Mouse (Mus musculus) midbrain, embryonic 14.5 days (tissue): ENCODE data around the gene Scube3. TPM values are rescaled to one million over a fixed set of nuclear protein-coding genes. Genes with fewer than 3 reads are reported as not detected.
"Not testable (repeated sequence)": the region's sequence is repeated elsewhere in the genome, so short reads cannot be mapped to it uniquely, and the experiment has no call there.

Experiments used
- ATAC-seq: fragments of 200-750 bp; cut with Nextera tagmentation; 2 replicates; pipeline ENCODE4 v1.8.0; 2017; ENCODE audit warnings: moderate number of reproducible peaks, moderate library complexity; ENCODE audit not compliant: low FRiP score, low TSS enrichment
- DNase-seq: peaks from one replicate; pipeline ENCODE4 v3.0.0-alpha.2; 2015
- H3K27ac ChIP-seq: fragments of 300-500 bp; sonication (generic); replicated peaks from 2 replicates; pipeline ENCODE4 v1.5.1; 2014; ENCODE audit warnings: mild to moderate bottlenecking, low read depth, low read length, moderate library complexity
- H3K27me3 ChIP-seq: fragments of 300-500 bp; sonication (generic); 2 replicates; pipeline ENCODE4 v1.6.1; 2014; ENCODE audit warnings: low read length, control low read depth, mixed read lengths; ENCODE audit not compliant: control insufficient read depth, insufficient read depth
- H3K36me3 ChIP-seq: fragments of 300-500 bp; sonication (generic); 2 replicates; pipeline ENCODE4 v1.6.1; 2014; ENCODE audit warnings: low read length, control low read depth; ENCODE audit not compliant: control insufficient read depth, insufficient read depth
- H3K4me1 ChIP-seq: fragments of 300-500 bp; sonication (generic); 2 replicates; pipeline ENCODE4 v1.6.1; 2014; ENCODE audit warnings: mild to moderate bottlenecking, antibody characterized with exemption, low read length, control low read depth; ENCODE audit not compliant: control insufficient read depth, insufficient read depth
- H3K4me2 ChIP-seq: fragments of 300-500 bp; sonication (generic); 2 replicates; pipeline ENCODE4 v1.6.1; 2014; ENCODE audit warnings: mild to moderate bottlenecking, low read length, moderate library complexity
- H3K4me3 ChIP-seq: fragments of 300-500 bp; sonication (generic); replicated peaks from 2 replicates; pipeline ENCODE4 v1.5.1; 2014; ENCODE audit warnings: low read depth, low read length
- H3K9ac ChIP-seq: fragments of 300-500 bp; sonication (generic); replicated peaks from 2 replicates; pipeline ENCODE4 v1.6.1; 2014; ENCODE audit warnings: mild to moderate bottlenecking, low read length, moderate library complexity
- H3K9me3 ChIP-seq: fragments of 300-500 bp; sonication (generic); 2 replicates; pipeline ENCODE4 v1.6.1; 2016; ENCODE audit warnings: low read length, control low read depth, mixed read lengths; ENCODE audit not compliant: control insufficient read depth
- WGBS: fragments of 180-500 bp; shearing (Covaris S2); extraction: QIAGEN DNeasy Blood & Tissue Kit; methylation state at CpG from one replicate; pipeline ENCODE4 v1.1.7; 2014; 5-methylcytosine and 5-hydroxymethylcytosine counted together
- polyA plus RNA-seq: library from polyadenylated mRNA; unstranded; fragments of >200 nt; fragmentation: Nextera tagmentation; extraction: Ambion mirVana; gene quantifications from 2 replicates; pipeline ENCODE4 v1.2.1, GENCODE M21; 2014

Gene Scube3
- polyA plus RNA-seq, 1 experiment from 2014 or later = 7.3 TPM

- Histone ChIP-seq H3K27me3 (no peaks in the 10 kb centered on the region), H3K4me1 (no peaks in the 10 kb centered on the region), H3K4me2 (no peak overlapping the region), H3K9me3 (no peaks in the 10 kb centered on the region), H3K36me3 (peaks cover 11% of the 10 kb centered on the region; the same call in 1 of the 2 replicates), H3K4me3 (no peak overlapping the region), H3K27ac (no peak overlapping the region), H3K9ac (no peak overlapping the region)
- WGBS = 79% methylated on average over 4 of the region's 4 CpGs
- DNase-seq = no peak
- ATAC-seq = no peak
These were observed 67.6 kb downstream of the Scube3 start for GRCm38 (mm10) chr17:28209457-28210110.

- no peak overlapping the region for H3K27ac ChIP-seq
- 85% methylated on average over 6 of the region's 6 CpGs for WGBS
- H3K9ac ChIP-seq = no peak overlapping the region
- DNase-seq (no peak), ATAC-seq (no peak)
- no peak overlapping the region for H3K4me2 ChIP-seq
- H3K36me3 ChIP-seq = no peaks in the 10 kb centered on the region
- H3K4me1 ChIP-seq = no peaks in the 10 kb centered on the region
- no peak overlapping the region for H3K4me3 ChIP-seq
- no peaks in the 10 kb centered on the region for H3K9me3 ChIP-seq
- H3K27me3 ChIP-seq = no peaks in the 10 kb centered on the region
These were observed 70.0 kb downstream of the Scube3 start for GRCm38 (mm10) chr17:28211921-28212341.

- ATAC-seq (no peak), DNase-seq (no peak)
- no peak overlapping the region for H3K9ac ChIP-seq
- H3K4me1 ChIP-seq = no peaks in the 10 kb centered on the region
- WGBS = 76% methylated on average over 9 of the region's 9 CpGs
- H3K27me3 ChIP-seq = no peaks in the 10 kb centered on the region
- no peak overlapping the region for H3K4me3 ChIP-seq
- H3K9me3 ChIP-seq = no peaks in the 10 kb centered on the region
- H3K36me3 ChIP-seq = no peaks in the 10 kb centered on the region
- H3K27ac ChIP-seq = no peak overlapping the region
- no peak overlapping the region for H3K4me2 ChIP-seq
These were observed 70.5 kb downstream of the Scube3 start for GRCm38 (mm10) chr17:28212391-28212790.

- WGBS = 31% methylated on average over 4 of the region's 4 CpGs
- DNase-seq (no peak), ATAC-seq (no peak)
These were observed 71.3 kb downstream of the Scube3 start for GRCm38 (mm10) chr17:28213236-28213635.

GRCm38 (mm10) chr17:28216791-28217190 lies 74.8 kb downstream of the Scube3 start:
- Histone ChIP-seq H3K9ac (no peak overlapping the region), H3K4me1 (no peaks in the 10 kb centered on the region), H3K9me3 (no peaks in the 10 kb centered on the region), H3K27ac (no peak overlapping the region), H3K27me3 (no peaks in the 10 kb centered on the region), H3K4me3 (no peak overlapping the region), H3K4me2 (no peak overlapping the region), H3K36me3 (no peaks in the 10 kb centered on the region)
- ATAC-seq (no peak), DNase-seq (no peak)
- 91% methylated on average over 9 of the region's 9 CpGs for WGBS

More at GRCm38 (mm10) chr17:28213236-28213635, 71.3 kb downstream of the Scube3 start:
- Histone ChIP-seq H3K9ac (no peak overlapping the region), H3K4me3 (no peak overlapping the region), H3K4me1 (no peaks in the 10 kb centered on the region), H3K9me3 (no peaks in the 10 kb centered on the region), H3K27me3 (no peaks in the 10 kb centered on the region), H3K27ac (no peak overlapping the region), H3K4me2 (no peak overlapping the region), H3K36me3 (no peaks in the 10 kb centered on the region)

- WGBS = 28% methylated on average over 23 of the region's 23 CpGs
- H3K4me3 ChIP-seq = no peak overlapping the region
- 0 out of 2 replicates have a peak overlapping the region, but pooled peaks have one; percentile 4 for H3K4me2 ChIP-seq
- no peaks in the 10 kb centered on the region for H3K4me1 ChIP-seq
- no peak for ATAC-seq
- H3K9ac ChIP-seq = no peak overlapping the region
- H3K36me3 ChIP-seq = no peaks in the 10 kb centered on the region
- DNase-seq = peak; percentile 13
- no peak overlapping the region for H3K27ac ChIP-seq
- H3K9me3 ChIP-seq = no peaks in the 10 kb centered on the region
- H3K27me3 ChIP-seq = no peaks in the 10 kb centered on the region
These were observed 76.0 kb downstream of the Scube3 start for GRCm38 (mm10) chr17:28217721-28218649.

- not testable (repeated sequence) for H3K4me2 ChIP-seq, DNase-seq, H3K4me1 ChIP-seq, H3K27me3 ChIP-seq, ATAC-seq, H3K4me3 ChIP-seq, H3K36me3 ChIP-seq, H3K9ac ChIP-seq, H3K9me3 ChIP-seq, H3K27ac ChIP-seq
- 93% methylated on average over 10 of the region's 10 CpGs for WGBS
These were observed 80.5 kb downstream of the Scube3 start for GRCm38 (mm10) chr17:28222463-28222862.

- no peaks in the 10 kb centered on the region for H3K36me3 ChIP-seq
- H3K4me1 ChIP-seq = peaks cover 8% of the 10 kb centered on the region; the same call in 1 of the 2 replicates
- ATAC-seq = peak; percentile 81
- no peaks in the 10 kb centered on the region for H3K9me3 ChIP-seq
- peak overlapping the region; percentile 97 for H3K4me2 ChIP-seq
- peak overlapping the region; percentile 88 for H3K27ac ChIP-seq
- peak overlapping the region; percentile 55 for H3K4me3 ChIP-seq
- no peaks in the 10 kb centered on the region for H3K27me3 ChIP-seq
- H3K9ac ChIP-seq = peak overlapping the region; percentile 80
- under 1% methylated on average over 46 of the region's 46 CpGs for WGBS
- peak; percentile 86 for DNase-seq
These were observed 81.8 kb downstream of the Scube3 start for GRCm38 (mm10) chr17:28223561-28224391.
